Mouse (Mus musculus): ENCODE measurements around the gene Ripply2.

DNA sequence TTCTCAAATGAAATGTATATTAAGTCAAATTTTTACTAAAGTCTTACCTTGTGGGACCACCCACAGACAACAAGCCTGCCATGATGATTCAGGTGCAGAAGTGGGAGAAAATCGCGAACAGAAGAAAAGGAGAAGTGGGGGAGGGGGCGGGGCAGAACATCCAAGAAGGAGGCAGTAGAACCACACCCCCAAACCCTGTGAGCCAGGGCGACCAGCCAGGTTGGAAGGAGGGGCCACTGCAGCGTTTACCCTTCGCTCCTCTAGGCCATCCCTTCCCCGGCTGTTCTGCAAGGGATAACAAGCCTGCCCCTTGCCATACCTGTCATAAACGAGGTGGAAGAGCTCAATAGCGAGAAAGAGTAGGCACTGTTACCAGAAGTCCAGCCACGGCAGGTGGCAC is 33.8 kb upstream of the Ripply2 start:
- TF ChIP-seq CTCF (IDR thresholded peaks at IDR 0.05; ENCODE audit: control insufficient read depth, insufficient read depth, insufficient read length) = no peak
- TF ChIP-seq MYOG (IDR thresholded peaks at IDR 0.05; ENCODE audit: control insufficient read depth, extremely low read depth, insufficient read length) = no peak
- no peak for TF ChIP-seq USF1 (IDR thresholded peaks at IDR 0.05; ENCODE audit: low read depth)
- TF ChIP-seq MAX (IDR thresholded peaks at IDR 0.05) = no peak
- no peak for TF ChIP-seq CEBPB (IDR thresholded peaks at IDR 0.05; ENCODE audit: low read depth)
- TF ChIP-seq MYOD1 (IDR thresholded peaks at IDR 0.05; ENCODE audit: control insufficient read depth, insufficient read length, low read depth) = no peak
- TF ChIP-seq FOSL1 (IDR thresholded peaks at IDR 0.05; ENCODE audit: insufficient read depth, low read length, poor library complexity, severe bottlenecking) = no peak
